Mouse (Mus musculus) liver, embryonic 16.5 days (tissue): Measurements from ENCODE around the gene Wsb2. TPM values are rescaled to one million over a fixed set of nuclear protein-coding genes. Genes with fewer than 3 reads are reported as not detected.

Source experiments
- ATAC-seq: fragments of 200-750 bp; cut with Nextera tagmentation; 2 replicates; pipeline ENCODE4 v1.8.0; 2017; ENCODE audit warnings: low read depth, mild to moderate bottlenecking, moderate number of reproducible peaks, moderate library complexity
- H3K27ac ChIP-seq: fragments of 300-500 bp; sonication (generic); 2 replicates; pipeline ENCODE4 v1.5.1; 2014; ENCODE audit warnings: mild to moderate bottlenecking, low read length
- H3K27me3 ChIP-seq: fragments of 300-500 bp; sonication (generic); 2 replicates; pipeline ENCODE4 v1.6.1; 2014; ENCODE audit warnings: low read depth, low read length, mixed read lengths; ENCODE audit not compliant: control insufficient read depth, insufficient read depth
- H3K36me3 ChIP-seq: fragments of 300-500 bp; sonication (generic); 2 replicates; pipeline ENCODE4 v1.6.1; 2014; ENCODE audit warnings: mild to moderate bottlenecking; ENCODE audit not compliant: control insufficient read depth, insufficient read depth
- H3K4me1 ChIP-seq: fragments of 300-500 bp; sonication (generic); 2 replicates; pipeline ENCODE4 v1.6.1; 2014; ENCODE audit warnings: low read depth, low read length, mixed read lengths; ENCODE audit not compliant: control insufficient read depth
- H3K4me2 ChIP-seq: fragments of 300-500 bp; sonication (generic); 2 replicates; pipeline ENCODE4 v1.6.1; 2014; ENCODE audit warnings: low read depth, low read length, mixed read lengths
- H3K4me3 ChIP-seq: fragments of 300-500 bp; sonication (generic); 2 replicates; pipeline ENCODE4 v1.5.1; 2014; ENCODE audit warnings: low read depth, mild to moderate bottlenecking, low read length
- H3K9ac ChIP-seq: fragments of 300-500 bp; sonication (generic); 2 replicates; pipeline ENCODE4 v1.6.1; 2014; ENCODE audit warnings: low read depth, low read length
- H3K9me3 ChIP-seq: fragments of 300-500 bp; sonication (generic); replicated peaks from 2 replicates; pipeline ENCODE4 v1.6.1; 2016; ENCODE audit warnings: low read length; ENCODE audit not compliant: control insufficient read depth
- whole genome bisulfite sequencing: fragments of 180-500 bp; shearing (Covaris S2); extraction: QIAGEN DNeasy Blood & Tissue Kit; methylation state at CpG from one replicate; pipeline ENCODE4 v1.1.7; 2014; ENCODE audit not compliant: insufficient replicate concordance; 5-methylcytosine and 5-hydroxymethylcytosine counted together
- polyA plus RNA-seq: library from polyadenylated mRNA; unstranded; fragments of >200 nt; fragmentation: Nextera tagmentation; extraction: Ambion mirVana; gene quantifications from 2 replicates; pipeline ENCODE4 v1.2.1, GENCODE M21; 2015

Wsb2 gene
- polyA plus RNA-seq, 1 experiment from 2014 or later, result 20.5 TPM

DNA sequence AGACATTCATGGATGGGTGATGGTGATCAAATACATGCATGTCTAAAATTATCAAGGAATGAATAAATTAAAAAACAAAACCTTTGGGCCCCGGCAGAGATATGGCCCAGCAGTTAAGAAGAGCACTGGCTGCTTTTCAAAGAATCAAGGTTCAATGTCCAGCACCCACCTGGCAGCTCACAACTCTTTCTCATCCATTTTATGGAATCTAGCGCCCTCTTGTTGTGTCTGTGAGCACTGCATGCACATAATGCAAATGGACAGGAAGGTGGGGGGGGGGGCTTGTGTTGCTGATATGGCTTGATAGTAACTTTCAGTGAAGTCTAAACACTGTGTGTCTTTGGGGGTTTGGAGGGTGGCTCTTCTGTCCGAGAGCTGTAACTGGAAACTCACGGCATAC is 51.1 kb downstream of the Wsb2 start:
- 45% methylated on average over 4 of the region's 4 CpGs for WGBS
- Histone ChIP-seq H3K9ac (no peak overlapping the region), H3K4me3 (no peak overlapping the region), H3K9me3 (no peaks in the 10 kb centered on the region), H3K27me3 (peaks cover 18% of the 10 kb centered on the region), H3K4me2 (no peak overlapping the region), H3K27ac (no peak overlapping the region), H3K4me1 (no peaks in the 10 kb centered on the region), H3K36me3 (no peaks in the 10 kb centered on the region)
- ATAC-seq, result no peak

DNA sequence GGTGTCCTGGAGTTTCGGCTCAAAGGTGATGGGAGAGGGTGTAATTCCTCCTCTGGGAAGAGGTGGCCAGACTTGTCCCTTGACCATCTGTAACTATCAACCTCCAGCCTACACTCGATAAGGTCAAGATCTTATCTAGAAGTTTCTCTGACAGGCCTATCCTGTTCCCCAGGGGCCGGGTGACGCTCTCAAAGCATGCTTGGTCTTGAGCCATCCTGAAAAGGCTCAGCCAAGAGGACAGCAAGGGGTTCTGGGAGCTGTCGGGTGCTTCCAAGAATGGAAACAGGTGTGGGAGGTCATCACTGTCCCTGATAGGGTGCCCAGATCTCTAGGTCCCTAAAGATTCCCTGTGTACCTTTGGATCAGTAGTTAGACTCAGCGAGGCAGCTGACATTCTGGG is 52.3 kb downstream of the Wsb2 start:
- 40% methylated on average over 6 of the region's 6 CpGs for WGBS
- Histone ChIP-seq H3K4me2 (no peak overlapping the region), H3K27ac (no peak overlapping the region), H3K9me3 (no peaks in the 10 kb centered on the region), H3K4me3 (no peak overlapping the region), H3K9ac (no peak overlapping the region), H3K27me3 (peaks cover 30% of the 10 kb centered on the region), H3K4me1 (no peaks in the 10 kb centered on the region; the same call in 1 of the 2 replicates), H3K36me3 (no peaks in the 10 kb centered on the region)
- no peak for ATAC-seq

DNA sequence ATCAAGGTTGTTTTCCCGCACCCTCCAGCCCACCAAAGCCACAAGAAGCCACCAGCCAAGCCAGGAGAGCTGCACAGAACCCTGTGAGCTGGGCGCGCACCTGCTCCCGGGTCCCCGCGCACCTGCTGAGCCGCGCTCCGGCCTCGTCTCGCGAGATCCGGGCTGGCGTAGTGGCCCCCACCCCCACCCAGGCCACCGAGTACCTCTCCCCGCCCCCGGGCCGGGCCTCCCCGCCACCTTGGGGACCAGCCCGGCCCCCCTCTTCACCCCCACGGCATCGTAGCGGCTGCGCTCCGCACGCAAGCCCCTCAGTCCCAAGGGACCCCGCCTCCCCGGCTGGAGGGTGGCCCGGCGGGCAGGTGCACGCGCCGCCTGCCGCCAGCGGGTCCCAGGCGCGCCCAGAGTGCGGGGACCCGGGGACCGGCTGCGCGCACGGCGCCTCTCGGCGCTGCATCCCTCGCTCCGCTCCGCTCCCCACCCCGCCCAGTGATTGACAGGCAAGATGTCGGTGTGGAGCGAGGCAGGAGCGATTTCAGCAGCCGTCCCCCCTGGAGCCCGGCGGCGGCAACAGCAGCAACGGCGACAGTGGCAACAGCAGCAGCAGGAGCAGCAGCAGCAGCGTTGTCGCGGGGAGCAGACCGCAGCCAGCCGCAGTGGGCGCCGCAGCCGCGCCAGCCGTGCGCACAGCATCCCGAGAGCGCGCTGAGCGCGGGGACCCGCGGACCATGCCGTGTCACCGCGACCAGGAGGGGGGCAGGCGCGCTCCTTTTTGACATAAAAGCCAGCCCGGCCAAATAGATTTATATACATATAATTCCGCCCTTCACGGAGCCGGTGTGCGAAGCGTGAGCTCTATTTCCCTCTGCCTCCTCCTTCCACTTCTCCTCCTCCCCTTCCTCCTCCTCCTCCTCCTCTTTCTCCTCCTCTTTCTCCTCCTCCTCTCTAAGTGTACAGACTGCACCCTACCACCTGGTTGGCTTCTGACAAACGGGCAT is 56.7 kb downstream of the Wsb2 start, which contains the start of gene Ksr2:
Gene Ksr2, plus strand, starts transcription at position 494 of the 995 bp plus-strand sequence.
- Histone ChIP-seq H3K36me3 (no peaks in the 10 kb centered on the region), H3K4me3 (peak within 1 kb of the TSS; percentile 52), H3K27ac (no peak within 1 kb of the TSS), H3K4me1 (no peaks in the 10 kb centered on the region; the same call in 1 of the 2 replicates), H3K27me3 (peaks cover 49% of the 10 kb centered on the region), H3K9ac (no peak within 1 kb of the TSS), H3K9me3 (no peaks in the 10 kb centered on the region), H3K4me2 (peak within 1 kb of the TSS; percentile 66)
- WGBS, result under 1% methylated on average over 85 of the region's 89 CpGs
- ATAC-seq, result peak; percentile 21; the same call in 1 of the 2 replicates

DNA sequence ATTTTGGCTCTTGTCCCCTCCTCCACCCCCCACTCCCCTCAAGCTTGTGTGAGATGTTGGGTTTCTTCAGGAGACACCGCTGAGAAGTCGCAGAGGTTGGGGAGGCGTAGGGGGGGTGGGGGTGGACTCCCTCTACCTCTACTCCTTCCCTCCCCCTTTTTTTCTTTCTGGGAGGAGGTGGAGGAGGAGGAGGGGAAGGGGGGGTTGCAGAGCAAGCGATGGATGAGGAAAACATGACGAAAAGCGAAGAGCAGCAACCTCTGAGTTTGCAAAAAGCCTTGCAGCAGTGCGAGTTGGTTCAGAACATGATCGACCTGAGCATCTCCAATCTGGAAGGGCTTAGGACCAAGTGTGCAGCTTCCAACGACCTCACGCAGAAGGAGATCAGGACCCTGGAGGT is 57.5 kb downstream of the Wsb2 start:
- Histone ChIP-seq H3K9ac (no peak overlapping the region), H3K36me3 (no peaks in the 10 kb centered on the region), H3K27ac (no peak overlapping the region), H3K4me1 (no peaks in the 10 kb centered on the region; the same call in 1 of the 2 replicates), H3K9me3 (no peaks in the 10 kb centered on the region), H3K27me3 (peaks cover 46% of the 10 kb centered on the region), H3K4me3 (no peak overlapping the region), H3K4me2 (no peak overlapping the region)
- no peak for ATAC-seq
- 8% methylated on average over 10 of the region's 10 CpGs for WGBS

DNA sequence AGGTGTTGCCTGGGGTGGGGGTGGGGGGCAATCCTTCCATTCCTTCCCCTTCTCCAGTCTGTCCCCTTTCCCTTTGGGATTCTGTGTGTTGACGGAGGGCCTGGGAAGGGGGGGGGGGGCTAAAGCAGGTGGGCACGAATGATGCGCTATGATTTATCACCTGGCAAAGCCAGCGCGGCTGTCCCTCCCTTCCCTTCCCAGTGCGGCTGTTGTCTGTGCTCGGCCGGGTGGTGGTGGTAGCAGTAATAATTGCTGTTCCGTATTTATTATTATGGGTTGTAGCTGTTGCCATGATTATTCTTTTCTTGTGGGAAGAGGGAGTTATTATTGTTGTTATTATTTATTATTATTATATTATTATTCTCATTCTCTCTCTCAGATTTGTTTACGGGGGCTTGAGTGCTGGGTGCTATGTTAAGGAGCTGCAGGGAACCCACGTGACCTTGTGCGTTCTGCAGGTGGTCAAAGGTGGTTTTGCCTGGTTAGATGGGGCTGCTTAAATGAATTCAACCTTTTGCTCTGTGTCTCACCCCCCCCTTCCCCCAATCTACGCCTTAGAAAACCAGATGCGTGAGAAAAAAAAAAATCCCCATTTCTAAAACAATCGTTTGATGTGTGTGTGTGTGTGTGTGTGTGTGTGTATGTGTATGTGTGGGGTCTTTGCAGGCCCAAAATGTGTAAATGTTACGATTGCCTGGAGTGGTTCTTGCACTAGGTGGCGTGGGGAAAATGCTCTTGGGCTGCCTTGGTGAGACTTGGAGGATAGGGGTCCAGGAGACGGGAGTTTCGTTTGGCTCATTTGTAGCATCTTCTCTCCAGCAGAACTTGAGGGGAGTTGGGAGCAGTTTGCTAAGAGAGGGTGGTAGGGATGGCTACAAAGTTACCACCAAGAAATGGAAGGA is 58.2 kb downstream of the Wsb2 start:
- Histone ChIP-seq H3K27ac (no peak overlapping the region), H3K4me1 (no peaks in the 10 kb centered on the region; the same call in 1 of the 2 replicates), H3K27me3 (peaks cover 45% of the 10 kb centered on the region), H3K4me2 (no peak overlapping the region), H3K9me3 (no peaks in the 10 kb centered on the region), H3K9ac (no peak overlapping the region), H3K4me3 (no peak overlapping the region), H3K36me3 (no peaks in the 10 kb centered on the region)
- WGBS, result 31% methylated on average over 19 of the region's 19 CpGs
- ATAC-seq, result no peak

DNA sequence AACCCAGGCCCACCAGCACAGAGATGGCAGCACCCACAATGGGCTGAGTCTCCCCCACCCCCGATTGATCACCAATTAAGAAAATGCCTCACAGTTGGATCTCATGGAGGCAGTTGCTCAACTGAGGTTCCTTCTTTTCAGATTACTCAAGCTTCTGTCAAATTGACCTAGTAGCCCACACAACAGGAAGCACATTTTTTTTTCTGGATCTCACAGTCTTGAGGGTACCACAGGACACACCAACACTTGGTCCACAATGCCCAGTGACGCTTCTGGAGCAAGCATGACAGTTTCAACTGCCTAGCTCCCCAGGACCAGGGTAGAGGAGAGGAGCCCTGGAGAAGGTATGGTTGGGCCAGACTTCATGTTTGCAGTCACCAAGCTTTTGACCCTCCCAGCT is 60.3 kb downstream of the Wsb2 start:
- H3K9ac ChIP-seq, result no peak overlapping the region
- H3K36me3 ChIP-seq, result no peaks in the 10 kb centered on the region
- H3K9me3 ChIP-seq, result no peaks in the 10 kb centered on the region
- H3K27ac ChIP-seq, result no peak overlapping the region
- WGBS, result 42% methylated on average over 2 of the region's 2 CpGs
- peak; percentile 51 for ATAC-seq
- no peak overlapping the region for H3K4me2 ChIP-seq
- no peaks in the 10 kb centered on the region; the same call in 1 of the 2 replicates for H3K4me1 ChIP-seq
- no peak overlapping the region for H3K4me3 ChIP-seq
- H3K27me3 ChIP-seq, result peaks cover 37% of the 10 kb centered on the region

Other genes with a start within 250 kb of the Wsb2 start
- 24.1 and 26.6 TPM in 2 replicates for gene Suds3, start 241.2 kb upstream of the Wsb2 start, polyA plus RNA-seq
- 39.9 and 41.8 TPM in 2 replicates for gene Taok3, start 237.2 kb upstream of the Wsb2 start, polyA plus RNA-seq
- gene Pebp1, start 69.7 kb upstream of the Wsb2 start, polyA plus RNA-seq, result 174 and 183 TPM in 2 replicates
- gene Vsig10, start 38.2 kb upstream of the Wsb2 start, polyA plus RNA-seq, result 1.5 and 1.8 TPM in 2 replicates
- 44.3 and 46.6 TPM in 2 replicates for gene Rfc5, start 31.7 kb downstream of the Wsb2 start, polyA plus RNA-seq
- gene Ksr2, start 56.7 kb downstream of the Wsb2 start, polyA plus RNA-seq, result 0.05 and 0.06 TPM in 2 replicates